In the genomic region with DNA sequence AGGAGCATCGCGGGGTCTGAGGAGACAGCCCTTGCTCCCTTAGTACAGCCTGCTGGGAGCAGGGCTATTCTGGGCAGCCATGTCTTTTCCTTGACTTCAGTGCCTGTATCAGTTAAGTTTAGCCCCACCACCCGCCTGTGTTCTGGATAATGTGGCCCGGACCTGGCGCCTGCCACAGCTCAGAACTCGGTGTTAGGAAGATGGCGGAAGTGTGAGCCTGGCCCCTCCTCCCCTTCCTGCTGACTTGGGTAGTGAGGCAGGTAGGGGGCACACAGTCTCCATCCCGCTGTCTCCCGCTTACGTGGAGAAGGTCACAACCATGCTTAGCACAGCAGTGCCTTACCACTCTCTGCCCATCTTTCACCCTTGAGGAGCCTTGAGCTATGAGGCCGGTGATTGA, we compare ENCODE assay signal across 18 mouse cellular contexts.
A peak's percentile ranks its signal among the peaks of the same experiment; 100 is the strongest.
DNase-seq lines count a peak whose midpoint lies in the region; ATAC-seq and TF ChIP-seq lines count a peak whose summit lies in the region.
"Had no signal": no experiment of that assay in that cellular context is flagged by ENCODE, and none has a peak within 500 bp of the region (broad histone marks: within the 10 kb centered on the region; RNA-seq: fewer than 3 reads in every experiment).

No protein-coding gene starts in this region.

- no peaks in the 10 kb centered on the region for H3K27me3 ChIP-seq in midbrain, embryonic 15.5 days (replicated peaks)
- no peaks in the 10 kb centered on the region for H3K27me3 ChIP-seq in midbrain, embryonic 10.5 days (ENCODE audit: low read depth, poor library complexity, severe bottlenecking)
- H3K27me3 ChIP-seq in intestine, postnatal 0 days (replicated peaks; ENCODE audit: control insufficient read depth, insufficient read depth, low read length) = no peaks in the 10 kb centered on the region
- H3K27me3 ChIP-seq: heart, embryonic 13.5 days; hindbrain, embryonic 15.5 days had no signal

- no peak for TF ChIP-seq CTCF in intestine, postnatal 0 days (IDR thresholded peaks at IDR 0.05; ENCODE audit: low read depth)

- no peaks in the 10 kb centered on the region for H3K36me3 ChIP-seq in midbrain, embryonic 15.5 days (replicated peaks)
- H3K36me3 ChIP-seq in midbrain, embryonic 10.5 days = no peaks in the 10 kb centered on the region
- H3K36me3 ChIP-seq in intestine, postnatal 0 days (ENCODE audit: control insufficient read depth, insufficient read depth) = no peaks in the 10 kb centered on the region
- H3K36me3 ChIP-seq: embryonic facial prominence, embryonic 10.5 days; heart, embryonic 13.5 days; hindbrain, embryonic 15.5 days had no signal

- H3K4me3 ChIP-seq in midbrain, embryonic 15.5 days = no peak overlapping the region
- H3K4me3 ChIP-seq in midbrain, embryonic 10.5 days = no peak overlapping the region
- H3K4me3 ChIP-seq in intestine, postnatal 0 days (ENCODE audit: low read depth, low read length) = no peak overlapping the region
- H3K4me3 ChIP-seq: embryonic facial prominence, embryonic 10.5 days; heart, embryonic 13.5 days; hindbrain, embryonic 15.5 days had no signal

- peak overlapping the region; percentile 45; the same call in 1 of the 2 replicates for H3K27ac ChIP-seq in midbrain, embryonic 15.5 days
- no peak overlapping the region for H3K27ac ChIP-seq in midbrain, embryonic 10.5 days (replicated peaks)
- no peak overlapping the region for H3K27ac ChIP-seq in intestine, postnatal 0 days (ENCODE audit: low read depth, low read length)
- H3K27ac ChIP-seq: embryonic facial prominence, embryonic 10.5 days; heart, embryonic 13.5 days; hindbrain, embryonic 15.5 days had no signal

- 80% methylated on average over 11 of the region's 11 CpGs for WGBS in midbrain, embryonic 15.5 days
- WGBS in midbrain, embryonic 10.5 days = 85% methylated on average over 11 of the region's 11 CpGs
- WGBS in intestine, postnatal 0 days = 91% methylated on average over 11 of the region's 11 CpGs

- no peaks in the 10 kb centered on the region for H3K9me3 ChIP-seq in midbrain, embryonic 15.5 days
- no peaks in the 10 kb centered on the region for H3K9me3 ChIP-seq in midbrain, embryonic 10.5 days (replicated peaks)
- no peaks in the 10 kb centered on the region for H3K9me3 ChIP-seq in intestine, postnatal 0 days (ENCODE audit: control insufficient read depth)
- H3K9me3 ChIP-seq: embryonic facial prominence, embryonic 10.5 days; heart, embryonic 13.5 days; hindbrain, embryonic 15.5 days had no signal

- H3K4me2 ChIP-seq in midbrain, embryonic 15.5 days = no peak overlapping the region
- no peak overlapping the region for H3K4me2 ChIP-seq in intestine, postnatal 0 days (replicated peaks; ENCODE audit: low read depth)
- H3K4me2 ChIP-seq: heart, embryonic 13.5 days; hindbrain, embryonic 15.5 days had no signal

- no peak for ATAC-seq in midbrain, embryonic 15.5 days (replicated peaks)
- peak; percentile 19 for ATAC-seq in CD4-positive, CD25-positive, alpha-beta regulatory T cell, adult 4 months
- 0 out of 2 replicates have a peak, but pooled peaks have one; percentile 31 for ATAC-seq in megakaryocyte-erythroid progenitor cell, adult 5-6 weeks (replicated peaks; ENCODE audit: low FRiP score, low TSS enrichment, poor library complexity, severe bottlenecking)
- no peak for ATAC-seq in intestine, postnatal 0 days
- ATAC-seq: forebrain, embryonic 14.5 days; Patski had no signal

- no peak for DNase-seq in midbrain, embryonic 10.5 days (ENCODE audit: low spot score)
- peak; percentile 46 for DNase-seq in ES-CJ7 (ENCODE audit: low read depth, low spot score)
- DNase-seq in lung, postnatal 10 days = no peak
- DNase-seq: adrenal gland, adult 8-10 months; adrenal gland, postnatal 36 days; cerebellum, adult 9-11 months; gastrocnemius, postnatal 36 days; heart, adult 11 months; heart, postnatal 36 days had no signal

- no peaks in the 10 kb centered on the region for H3K4me1 ChIP-seq in midbrain, embryonic 15.5 days
- peaks cover 8% of the 10 kb centered on the region; the same call in 1 of the 2 replicates for H3K4me1 ChIP-seq in midbrain, embryonic 10.5 days
- no peaks in the 10 kb centered on the region for H3K4me1 ChIP-seq in intestine, postnatal 0 days (replicated peaks; ENCODE audit: control insufficient read depth, insufficient read depth, low read length)
- H3K4me1 ChIP-seq: hindbrain, embryonic 15.5 days had no signal

- no peak overlapping the region for H3K9ac ChIP-seq in midbrain, embryonic 15.5 days
- no peak overlapping the region for H3K9ac ChIP-seq in intestine, postnatal 0 days (ENCODE audit: low read depth, low read length)
- H3K9ac ChIP-seq: heart, embryonic 13.5 days; hindbrain, embryonic 15.5 days had no signal

Comparison
In these comparisons a context has a peak if more than half of its experiments do, and no peak if none do; other contexts are left out.
1. ATAC-seq: peak in CD4-positive, CD25-positive, alpha-beta regulatory T cell, adult 4 months (single experiment) and megakaryocyte-erythroid progenitor cell, adult 5-6 weeks (single experiment); none in midbrain, embryonic 15.5 days (single experiment) and intestine, postnatal 0 days (single experiment).